In the genomic region with DNA sequence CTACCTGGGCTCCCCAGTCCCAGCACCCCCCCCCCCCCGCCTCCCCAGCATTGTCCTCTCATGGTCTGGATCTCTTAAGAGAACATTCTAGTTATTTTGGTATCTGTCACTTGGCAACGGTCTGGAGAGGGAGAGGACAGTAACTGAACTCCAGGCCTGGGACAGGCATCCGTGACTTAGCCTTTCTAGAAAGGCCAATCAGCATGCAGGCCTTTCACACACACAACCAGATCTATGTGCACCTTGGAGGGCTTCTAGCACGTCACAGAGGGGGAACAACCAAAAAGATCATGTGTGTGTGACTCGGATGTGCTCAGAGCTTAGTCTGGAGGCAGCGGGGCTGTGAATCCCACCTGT, we compare ENCODE assay signal across 9 mouse cellular contexts.
DNase-seq lines count a peak whose midpoint lies in the region; ATAC-seq and TF ChIP-seq lines count a peak whose summit lies in the region.
"Had no signal": no experiment of that assay in that cellular context is flagged by ENCODE, and none has a peak within 500 bp of the region (broad histone marks: within the 10 kb centered on the region; RNA-seq: fewer than 3 reads in every experiment).

No protein-coding gene starts in this region.

- H3K4me1 ChIP-seq in heart, embryonic 15.5 days (replicated peaks): peaks cover 47% of the 10 kb centered on the region
- peaks cover 46% of the 10 kb centered on the region for H3K4me1 ChIP-seq in lung, embryonic 16.5 days (replicated peaks; ENCODE audit: control insufficient read depth, insufficient read depth, low read length)
- H3K4me1 ChIP-seq in embryonic facial prominence, embryonic 12.5 days: peaks cover 28% of the 10 kb centered on the region

- no peaks in the 10 kb centered on the region for H3K27me3 ChIP-seq in heart, embryonic 15.5 days
- H3K27me3 ChIP-seq in lung, embryonic 16.5 days (ENCODE audit: control insufficient read depth, insufficient read depth, low read depth, low read length): no peaks in the 10 kb centered on the region
- no peaks in the 10 kb centered on the region for H3K27me3 ChIP-seq in embryonic facial prominence, embryonic 12.5 days
- no peaks in the 10 kb centered on the region for H3K27me3 ChIP-seq in myocyte (ENCODE audit: control insufficient read depth, insufficient read depth, insufficient read length)
- H3K27me3 ChIP-seq: neural tube, embryonic 15.5 days had no signal

- no peak overlapping the region for H3K4me3 ChIP-seq in heart, embryonic 15.5 days
- H3K4me3 ChIP-seq in lung, embryonic 16.5 days (ENCODE audit: low read length): no peak overlapping the region
- H3K4me3 ChIP-seq in embryonic facial prominence, embryonic 12.5 days: no peak overlapping the region
- no peak overlapping the region for H3K4me3 ChIP-seq in myocyte
- H3K4me3 ChIP-seq: neural tube, embryonic 15.5 days had no signal

- H3K9ac ChIP-seq in heart, embryonic 15.5 days: no peak overlapping the region
- H3K9ac ChIP-seq in lung, embryonic 16.5 days (ENCODE audit: low read length): no peak overlapping the region
- H3K9ac ChIP-seq in embryonic facial prominence, embryonic 12.5 days: no peak overlapping the region
- H3K9ac ChIP-seq: neural tube, embryonic 15.5 days had no signal

- no peak overlapping the region for H3K4me2 ChIP-seq in heart, embryonic 15.5 days
- no peak overlapping the region for H3K4me2 ChIP-seq in lung, embryonic 16.5 days (ENCODE audit: low read depth, low read length)
- no peak overlapping the region for H3K4me2 ChIP-seq in embryonic facial prominence, embryonic 12.5 days (replicated peaks)
- H3K4me2 ChIP-seq in myocyte (ENCODE audit: low read depth): peak overlapping the region; percentile 71
- H3K4me2 ChIP-seq: neural tube, embryonic 15.5 days had no signal

- peak overlapping the region; percentile 46 for H3K27ac ChIP-seq in heart, embryonic 15.5 days
- peak overlapping the region; percentile 91 for H3K27ac ChIP-seq in lung, embryonic 16.5 days (ENCODE audit: low read length)
- peak overlapping the region; percentile 13; the same call in 1 of the 2 replicates for H3K27ac ChIP-seq in embryonic facial prominence, embryonic 12.5 days
- H3K27ac ChIP-seq: kidney, postnatal 0 days; neural tube, embryonic 15.5 days had no signal

- no peak overlapping the region for H3ac ChIP-seq in myocyte (ENCODE audit: control insufficient read depth, insufficient read length)

- peaks cover 75% of the 10 kb centered on the region for H3K79me2 ChIP-seq in myocyte (ENCODE audit: control insufficient read depth, insufficient read depth)

- no peak for TF ChIP-seq POLR2A in myocyte (IDR thresholded peaks at IDR 0.05; ENCODE audit: insufficient read length, low read depth)

- no peak for ATAC-seq in heart, embryonic 15.5 days (replicated peaks; ENCODE audit: insufficient number of reproducible peaks, insufficient read depth, low FRiP score, low read depth)
- no peak for ATAC-seq in lung, embryonic 16.5 days (ENCODE audit: low read depth)
- ATAC-seq in embryonic facial prominence, embryonic 12.5 days (ENCODE audit: insufficient number of reproducible peaks, insufficient read depth, low FRiP score, low TSS enrichment): no peak

- no peaks in the 10 kb centered on the region for H3K9me3 ChIP-seq in heart, embryonic 15.5 days (replicated peaks)
- H3K9me3 ChIP-seq in lung, embryonic 16.5 days (ENCODE audit: control insufficient read depth, low read length): no peaks in the 10 kb centered on the region
- H3K9me3 ChIP-seq in embryonic facial prominence, embryonic 12.5 days: no peaks in the 10 kb centered on the region
- H3K9me3 ChIP-seq: neural tube, embryonic 15.5 days had no signal

- no peak for DNase-seq in heart, adult 9 months (ENCODE audit: low spot score in 2 of 2)
- no peak for DNase-seq in lung, postnatal 36 days
- no peak for DNase-seq in thymus, adult 18-20 months

- 62% methylated on average over 6 of the region's 6 CpGs for WGBS in heart, embryonic 15.5 days
- WGBS in lung, embryonic 16.5 days: 79% methylated on average over 5 of the region's 6 CpGs
- 73% methylated on average over 6 of the region's 6 CpGs for WGBS in embryonic facial prominence, embryonic 12.5 days

- no peaks in the 10 kb centered on the region for H3K36me3 ChIP-seq in heart, embryonic 15.5 days
- no peaks in the 10 kb centered on the region for H3K36me3 ChIP-seq in lung, embryonic 16.5 days (ENCODE audit: control insufficient read depth, insufficient read depth, low read length)
- no peaks in the 10 kb centered on the region for H3K36me3 ChIP-seq in embryonic facial prominence, embryonic 12.5 days
- H3K36me3 ChIP-seq in myocyte (ENCODE audit: control insufficient read depth, insufficient read depth): peaks cover 38% of the 10 kb centered on the region
- H3K36me3 ChIP-seq: neural tube, embryonic 15.5 days had no signal

TF ChIP-seq in myocyte, 11 proteins besides CTCF, POLR2A, EP300 and RAD21:
- no peak for TF ChIP-seq TCF12 (IDR thresholded peaks at IDR 0.05; ENCODE audit: insufficient read depth, poor library complexity, severe bottlenecking)
- TF ChIP-seq MYOD1 (IDR thresholded peaks at IDR 0.05; ENCODE audit: control insufficient read depth in 1 of 3, insufficient read length in 2 of 3, low read depth in 2 of 3): no peak
- TF ChIP-seq MYOG (IDR thresholded peaks at IDR 0.05; ENCODE audit: control insufficient read depth in 1 of 3, insufficient read depth in 1 of 3, insufficient read length in 2 of 3, low read depth in 2 of 3): no peak
- no peak for TF ChIP-seq USF1 (IDR thresholded peaks at IDR 0.05; ENCODE audit: low read depth)
- TF ChIP-seq TCF3 (IDR thresholded peaks at IDR 0.05; ENCODE audit: insufficient read length, low read depth): no peak
- no peak for TF ChIP-seq MAX (IDR thresholded peaks at IDR 0.05; ENCODE audit: low read depth)

Comparison
In these comparisons a context has a peak if more than half of its experiments do, and no peak if none do; other contexts are left out.
1. H3K27ac ChIP-seq: peak in every context shown above with its lines; median percentile 91 in lung, embryonic 16.5 days; 46 in heart, embryonic 15.5 days; 13 in embryonic facial prominence, embryonic 12.5 days.